Mouse (Mus musculus): ENCODE data around the gene Synj2. TPM values are rescaled to one million over a fixed set of nuclear protein-coding genes. Genes with fewer than 3 reads are reported as not detected.

Gene Synj2
- polyA plus RNA-seq, 1 experiment from 2014 or later: 4.0 TPM

GRCm38 (mm10) chr17:5968562-5968961 lies 27.5 kb downstream of the Synj2 start:
- WGBS: 65% methylated on average over 6 of the region's 6 CpGs
- H3K4me1 ChIP-seq (ENCODE audit: insufficient read depth, low read length): no peaks in the 10 kb centered on the region
- H3K27me3 ChIP-seq (ENCODE audit: insufficient read depth, low read length): no peaks in the 10 kb centered on the region
- H3K36me3 ChIP-seq (ENCODE audit: insufficient read depth, low read length): no peaks in the 10 kb centered on the region
- H3K27ac ChIP-seq (ENCODE audit: low read length): no peak overlapping the region
- ATAC-seq (ENCODE audit: low FRiP score, low TSS enrichment): peak; percentile 31
- no peak overlapping the region for H3K9ac ChIP-seq (replicated peaks; ENCODE audit: low read length)
- no peak overlapping the region for H3K4me2 ChIP-seq (replicated peaks; ENCODE audit: low read depth, low read length)
- H3K4me3 ChIP-seq (ENCODE audit: low read length): no peak overlapping the region
- H3K9me3 ChIP-seq (ENCODE audit: low read length): no peaks in the 10 kb centered on the region

- WGBS: 72% methylated on average over 3 of the region's 3 CpGs
- Histone ChIP-seq H3K36me3 (ENCODE audit: insufficient read depth, low read length) (no peaks in the 10 kb centered on the region), H3K4me1 (ENCODE audit: insufficient read depth, low read length) (no peaks in the 10 kb centered on the region), H3K27me3 (ENCODE audit: insufficient read depth, low read length) (no peaks in the 10 kb centered on the region), H3K9ac (replicated peaks; ENCODE audit: low read length) (no peak overlapping the region), H3K27ac (ENCODE audit: low read length) (no peak overlapping the region), H3K4me3 (ENCODE audit: low read length) (no peak overlapping the region), H3K9me3 (ENCODE audit: low read length) (no peaks in the 10 kb centered on the region), H3K4me2 (replicated peaks; ENCODE audit: low read depth, low read length) (no peak overlapping the region)
- ATAC-seq (ENCODE audit: low FRiP score, low TSS enrichment): no peak
Observed at GRCm38 (mm10) chr17:5969246-5969645, 28.2 kb downstream of the Synj2 start.

- Histone ChIP-seq H3K4me2 (replicated peaks; ENCODE audit: low read depth, low read length) (no peak overlapping the region), H3K4me3 (ENCODE audit: low read length) (no peak overlapping the region), H3K9ac (replicated peaks; ENCODE audit: low read length) (no peak overlapping the region), H3K9me3 (ENCODE audit: low read length) (no peaks in the 10 kb centered on the region), H3K4me1 (ENCODE audit: insufficient read depth, low read length) (peaks cover 4% of the 10 kb centered on the region), H3K36me3 (ENCODE audit: insufficient read depth, low read length) (no peaks in the 10 kb centered on the region), H3K27me3 (ENCODE audit: insufficient read depth, low read length) (no peaks in the 10 kb centered on the region), H3K27ac (ENCODE audit: low read length) (no peak overlapping the region)
- no peak for ATAC-seq (ENCODE audit: low FRiP score, low TSS enrichment)
- 68% methylated on average over 5 of the region's 5 CpGs for WGBS
Observed at GRCm38 (mm10) chr17:5970298-5970821, 29.3 kb downstream of the Synj2 start.

GRCm38 (mm10) chr17:5973536-5973935 lies 32.5 kb downstream of the Synj2 start:
- WGBS: 55% methylated on average over 8 of the region's 8 CpGs
- Histone ChIP-seq H3K27ac (ENCODE audit: low read length) (no peak overlapping the region), H3K4me1 (ENCODE audit: insufficient read depth, low read length) (peaks cover 30% of the 10 kb centered on the region), H3K4me3 (ENCODE audit: low read length) (no peak overlapping the region), H3K9ac (replicated peaks; ENCODE audit: low read length) (no peak overlapping the region), H3K4me2 (replicated peaks; ENCODE audit: low read depth, low read length) (no peak overlapping the region), H3K27me3 (ENCODE audit: insufficient read depth, low read length) (no peaks in the 10 kb centered on the region), H3K9me3 (ENCODE audit: low read length) (no peaks in the 10 kb centered on the region), H3K36me3 (ENCODE audit: insufficient read depth, low read length) (no peaks in the 10 kb centered on the region)
- ATAC-seq (ENCODE audit: low FRiP score, low TSS enrichment): no peak

GRCm38 (mm10) chr17:5975099-5975977 lies 34.3 kb downstream of the Synj2 start:
- Histone ChIP-seq H3K27me3 (ENCODE audit: insufficient read depth, low read length) (no peaks in the 10 kb centered on the region), H3K4me2 (replicated peaks; ENCODE audit: low read depth, low read length) (peak overlapping the region; percentile 51), H3K4me3 (ENCODE audit: low read length) (peak overlapping the region; percentile 13), H3K9me3 (ENCODE audit: low read length) (no peaks in the 10 kb centered on the region), H3K9ac (replicated peaks; ENCODE audit: low read length) (peak overlapping the region; percentile 35), H3K4me1 (ENCODE audit: insufficient read depth, low read length) (peaks cover 30% of the 10 kb centered on the region), H3K27ac (ENCODE audit: low read length) (no peak overlapping the region), H3K36me3 (ENCODE audit: insufficient read depth, low read length) (no peaks in the 10 kb centered on the region)
- ATAC-seq (ENCODE audit: low FRiP score, low TSS enrichment): peak; percentile 83
- WGBS: 16% methylated on average over 23 of the region's 23 CpGs

- 62% methylated on average over 20 of the region's 20 CpGs for WGBS
- Histone ChIP-seq H3K9ac (replicated peaks; ENCODE audit: low read length) (peak overlapping the region; percentile 35), H3K4me1 (ENCODE audit: insufficient read depth, low read length) (peaks cover 30% of the 10 kb centered on the region), H3K9me3 (ENCODE audit: low read length) (no peaks in the 10 kb centered on the region), H3K4me2 (replicated peaks; ENCODE audit: low read depth, low read length) (peak overlapping the region; percentile 51), H3K27ac (ENCODE audit: low read length) (no peak overlapping the region), H3K4me3 (ENCODE audit: low read length) (no peak overlapping the region), H3K27me3 (ENCODE audit: insufficient read depth, low read length) (no peaks in the 10 kb centered on the region; the same call in 1 of the 2 replicates), H3K36me3 (ENCODE audit: insufficient read depth, low read length) (no peaks in the 10 kb centered on the region)
- no peak for ATAC-seq (ENCODE audit: low FRiP score, low TSS enrichment)
Observed at GRCm38 (mm10) chr17:5976221-5977055, 35.4 kb downstream of the Synj2 start.

- Histone ChIP-seq H3K4me1 (ENCODE audit: insufficient read depth, low read length) (peaks cover 30% of the 10 kb centered on the region), H3K36me3 (ENCODE audit: insufficient read depth, low read length) (no peaks in the 10 kb centered on the region), H3K4me2 (replicated peaks; ENCODE audit: low read depth, low read length) (no peak overlapping the region; the same call in 1 of the 2 replicates), H3K9me3 (ENCODE audit: low read length) (no peaks in the 10 kb centered on the region), H3K4me3 (ENCODE audit: low read length) (no peak overlapping the region), H3K27ac (ENCODE audit: low read length) (no peak overlapping the region), H3K9ac (replicated peaks; ENCODE audit: low read length) (peak overlapping the region; percentile 35; the same call in 1 of the 2 replicates), H3K27me3 (ENCODE audit: insufficient read depth, low read length) (no peaks in the 10 kb centered on the region; the same call in 1 of the 2 replicates)
- WGBS: 40% methylated on average over 16 of the region's 16 CpGs
- ATAC-seq (ENCODE audit: low FRiP score, low TSS enrichment): no peak
Observed at GRCm38 (mm10) chr17:5977056-5977920, 36.2 kb downstream of the Synj2 start.

- H3K9me3 ChIP-seq (ENCODE audit: low read length): no peaks in the 10 kb centered on the region
- H3K4me1 ChIP-seq (ENCODE audit: insufficient read depth, low read length): peaks cover 30% of the 10 kb centered on the region
- H3K9ac ChIP-seq (replicated peaks; ENCODE audit: low read length): no peak overlapping the region
- WGBS: 80% methylated on average over 8 of the region's 8 CpGs
- no peaks in the 10 kb centered on the region; the same call in 1 of the 2 replicates for H3K27me3 ChIP-seq (ENCODE audit: insufficient read depth, low read length)
- no peak overlapping the region for H3K27ac ChIP-seq (ENCODE audit: low read length)
- no peak overlapping the region for H3K4me2 ChIP-seq (replicated peaks; ENCODE audit: low read depth, low read length)
- no peak overlapping the region for H3K4me3 ChIP-seq (ENCODE audit: low read length)
- H3K36me3 ChIP-seq (ENCODE audit: insufficient read depth, low read length): no peaks in the 10 kb centered on the region
- ATAC-seq (ENCODE audit: low FRiP score, low TSS enrichment): no peak
Observed at GRCm38 (mm10) chr17:5977921-5978504, 36.9 kb downstream of the Synj2 start.

All from kidney, embryonic 16.5 days (tissue).